Mouse (Mus musculus): ENCODE data around the gene Wwox. TPM values are rescaled to one million over a fixed set of nuclear protein-coding genes. Genes with fewer than 3 reads are reported as not detected.

Wwox gene
- total RNA-seq, 1 experiment = 12.5 TPM

DNA sequence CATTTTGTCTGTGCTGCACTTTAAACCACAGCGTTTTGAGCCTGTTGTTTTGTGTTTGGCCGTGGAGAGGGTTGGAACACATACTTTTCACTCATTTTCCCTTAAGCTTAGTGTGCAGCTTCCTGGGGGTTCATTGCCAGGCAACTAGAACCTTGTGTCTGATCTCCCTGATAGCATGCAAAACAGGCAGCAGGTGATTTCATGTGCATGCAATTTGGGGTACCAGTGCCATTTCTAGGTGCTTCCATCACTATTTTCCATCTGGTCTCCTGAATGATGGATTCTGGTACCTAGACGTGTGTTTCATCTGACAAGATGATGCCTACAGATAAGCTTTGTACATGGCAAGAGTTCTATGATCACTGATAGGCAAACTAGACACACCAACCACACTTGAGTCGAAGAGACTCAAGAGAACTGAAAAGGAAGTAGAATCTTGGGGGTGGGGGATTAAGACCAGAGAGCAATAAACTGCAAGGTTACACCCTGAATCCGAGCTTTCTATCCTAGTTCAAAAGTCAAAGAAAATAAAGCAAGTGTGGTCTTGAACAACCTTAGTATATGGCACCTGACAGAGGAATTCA is 951.6 kb downstream of the Wwox start:
- in situ Hi-C loops (cut with MboI; ENCODE audit: low sequenced_read_pairs in 2 of 2, unreplicated experiment in 2 of 2) = no loop called here
- no peak for DNase-seq (ENCODE audit: low read depth, low spot score)
- no peaks in the 10 kb centered on the region for H3K4me1 ChIP-seq (ENCODE audit: control insufficient read depth in 2 of 2, insufficient read depth in 2 of 2, low read length in 2 of 2, poor library complexity in 1 of 2)
- H3K9ac ChIP-seq (ENCODE audit: insufficient read depth, low read depth, low read length, poor library complexity, severe bottlenecking) = no peak overlapping the region
- no peaks in the 10 kb centered on the region for H3K9me3 ChIP-seq (ENCODE audit: control insufficient read depth, insufficient read depth, low read depth, low read length)
- TF ChIP-seq ZNF384 (IDR thresholded peaks at IDR 0.05; ENCODE audit: low read depth, low read length) (no peak), MAFK (IDR thresholded peaks at IDR 0.05; ENCODE audit: insufficient read depth, low read depth, low read length) (no peak), ZC3H11A (IDR thresholded peaks at IDR 0.05; ENCODE audit: borderline replicate concordance, low read depth, low read length) (no peak)
- no peak overlapping the region for H3K27ac ChIP-seq (ENCODE audit: insufficient read depth, low read depth, low read length, poor library complexity, severe bottlenecking)
- no peak overlapping the region for H3K4me3 ChIP-seq (ENCODE audit: insufficient read depth in 1 of 2, low read depth in 1 of 2, low read length in 2 of 2, poor library complexity in 1 of 2, severe bottlenecking in 1 of 2)
- no peaks in the 10 kb centered on the region for H3K36me3 ChIP-seq (ENCODE audit: control insufficient read depth, insufficient read depth, low read length, poor library complexity, severe bottlenecking)

DNA sequence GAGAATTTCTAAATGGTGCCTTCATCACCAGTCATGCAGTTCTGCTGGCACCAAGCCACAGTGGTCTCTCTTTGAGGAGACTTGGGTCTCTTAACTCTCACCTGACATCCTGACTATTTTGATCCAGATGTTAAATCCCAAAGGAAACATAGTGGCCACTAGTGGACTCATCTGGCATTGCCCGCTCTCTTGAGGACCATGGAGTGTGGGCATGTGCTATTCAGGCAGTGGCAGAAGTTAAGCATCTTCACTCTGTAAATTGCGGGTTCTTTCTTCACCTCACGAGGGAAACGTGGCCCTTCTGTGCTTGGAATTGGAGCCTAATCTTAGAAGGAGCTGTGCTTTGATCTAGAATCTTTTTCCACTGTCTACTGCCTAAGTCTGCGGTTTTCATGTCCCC is 956.4 kb downstream of the Wwox start:
- Histone ChIP-seq H3K4me3 (ENCODE audit: insufficient read depth in 1 of 2, low read depth in 1 of 2, low read length in 2 of 2, poor library complexity in 1 of 2, severe bottlenecking in 1 of 2) (no peak overlapping the region), H3K4me1 (ENCODE audit: control insufficient read depth in 2 of 2, insufficient read depth in 2 of 2, low read length in 2 of 2, poor library complexity in 1 of 2) (no peaks in the 10 kb centered on the region), H3K9me3 (ENCODE audit: control insufficient read depth, insufficient read depth, low read depth, low read length) (no peaks in the 10 kb centered on the region), H3K9ac (ENCODE audit: insufficient read depth, low read depth, low read length, poor library complexity, severe bottlenecking) (no peak overlapping the region), H3K36me3 (ENCODE audit: control insufficient read depth, insufficient read depth, low read length, poor library complexity, severe bottlenecking) (no peaks in the 10 kb centered on the region), H3K27ac (ENCODE audit: insufficient read depth, low read depth, low read length, poor library complexity, severe bottlenecking) (no peak overlapping the region)
- TF ChIP-seq CHD2 (IDR thresholded peaks at IDR 0.05; ENCODE audit: low read depth, low read length) = no peak
- TF ChIP-seq HCFC1 (IDR thresholded peaks at IDR 0.05; ENCODE audit: borderline replicate concordance, insufficient read depth, low read length) = no peak
- no peak for TF ChIP-seq ZC3H11A (IDR thresholded peaks at IDR 0.05; ENCODE audit: borderline replicate concordance, low read depth, low read length)
- TF ChIP-seq MAFK (IDR thresholded peaks at IDR 0.05; ENCODE audit: insufficient read depth, low read depth, low read length) = no peak
- no peak for TF ChIP-seq ZNF384 (IDR thresholded peaks at IDR 0.05; ENCODE audit: low read depth, low read length)
- DNase-seq (ENCODE audit: low read depth, low spot score) = no peak
- in situ Hi-C loops (cut with MboI; ENCODE audit: low sequenced_read_pairs in 2 of 2, unreplicated experiment in 2 of 2) = no loop called here

DNA sequence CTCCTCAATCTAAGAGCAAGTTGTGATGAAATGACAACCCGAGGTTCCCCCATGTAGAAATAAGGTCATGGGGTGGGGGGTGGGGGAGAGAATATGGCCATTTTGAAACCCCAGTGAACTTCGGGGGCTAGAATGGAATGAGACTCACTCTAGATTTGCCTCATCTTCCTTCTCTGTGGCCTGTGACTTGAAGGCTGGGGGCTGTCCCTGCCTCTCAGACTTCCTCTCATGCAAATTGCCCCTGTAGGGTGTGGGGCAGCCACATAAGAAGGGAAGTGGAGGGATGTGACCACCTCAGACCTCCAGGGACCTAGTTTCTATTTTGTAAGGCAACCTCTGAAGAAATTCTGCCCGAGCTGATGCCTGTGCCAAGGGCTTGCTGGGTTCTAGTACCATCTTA is 958.5 kb downstream of the Wwox start:
- Histone ChIP-seq H3K9ac (ENCODE audit: insufficient read depth, low read depth, low read length, poor library complexity, severe bottlenecking) (no peak overlapping the region), H3K27ac (ENCODE audit: insufficient read depth, low read depth, low read length, poor library complexity, severe bottlenecking) (no peak overlapping the region), H3K9me3 (ENCODE audit: control insufficient read depth, insufficient read depth, low read depth, low read length) (no peaks in the 10 kb centered on the region), H3K4me3 (ENCODE audit: insufficient read depth in 1 of 2, low read depth in 1 of 2, low read length in 2 of 2, poor library complexity in 1 of 2, severe bottlenecking in 1 of 2) (no peak overlapping the region), H3K36me3 (ENCODE audit: control insufficient read depth, insufficient read depth, low read length, poor library complexity, severe bottlenecking) (no peaks in the 10 kb centered on the region), H3K4me1 (ENCODE audit: control insufficient read depth in 2 of 2, insufficient read depth in 2 of 2, low read length in 2 of 2, poor library complexity in 1 of 2) (no peaks in the 10 kb centered on the region)
- DNase-seq (ENCODE audit: low read depth, low spot score) = no peak
- in situ Hi-C loops (cut with MboI; ENCODE audit: low sequenced_read_pairs in 2 of 2, unreplicated experiment in 2 of 2) = no loop called here
- TF ChIP-seq ZNF384 (IDR thresholded peaks at IDR 0.05; ENCODE audit: low read depth, low read length) (no peak), HCFC1 (IDR thresholded peaks at IDR 0.05; ENCODE audit: borderline replicate concordance, insufficient read depth, low read length) (no peak), CHD2 (IDR thresholded peaks at IDR 0.05; ENCODE audit: low read depth, low read length) (no peak), ZC3H11A (IDR thresholded peaks at IDR 0.05; ENCODE audit: borderline replicate concordance, low read depth, low read length) (no peak)

DNA sequence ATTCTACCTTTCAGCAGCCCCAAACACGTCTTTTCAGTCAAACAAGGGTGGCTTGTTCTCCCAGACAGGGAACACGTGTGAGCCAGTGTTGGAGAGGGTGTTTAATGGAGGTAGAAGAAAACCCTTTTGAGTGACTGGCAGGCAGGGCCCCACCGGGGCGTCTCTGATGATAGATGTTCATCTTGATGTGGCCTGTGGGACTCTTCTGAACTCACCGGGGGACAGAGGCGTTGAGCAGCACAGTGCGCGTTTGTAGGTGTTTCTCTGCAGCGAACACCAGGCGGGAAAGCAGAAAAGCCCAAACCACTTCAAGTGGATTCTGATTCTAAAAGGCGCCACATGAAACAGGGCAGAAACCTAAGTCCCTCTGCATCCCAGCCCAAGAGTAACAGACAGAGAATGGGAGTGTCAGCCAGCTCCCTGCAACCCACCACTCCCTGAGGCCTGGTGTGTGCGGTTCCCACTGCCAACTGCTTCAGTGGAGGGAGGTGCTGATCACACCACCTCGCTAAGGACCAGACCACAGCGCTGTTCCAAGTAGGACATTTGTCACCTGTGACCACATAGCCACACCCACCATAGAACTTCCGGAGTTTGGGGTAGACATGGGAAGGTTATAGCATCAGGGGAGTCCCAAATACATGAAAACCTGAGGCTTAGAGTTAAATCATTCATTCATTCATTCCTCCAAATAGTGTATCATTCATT is 960.7 kb downstream of the Wwox start:
- Histone ChIP-seq H3K27ac (ENCODE audit: insufficient read depth, low read depth, low read length, poor library complexity, severe bottlenecking) (no peak overlapping the region), H3K9me3 (ENCODE audit: control insufficient read depth, insufficient read depth, low read depth, low read length) (no peaks in the 10 kb centered on the region), H3K4me3 (ENCODE audit: insufficient read depth in 1 of 2, low read depth in 1 of 2, low read length in 2 of 2, poor library complexity in 1 of 2, severe bottlenecking in 1 of 2) (no peak overlapping the region), H3K4me1 (ENCODE audit: control insufficient read depth in 2 of 2, insufficient read depth in 2 of 2, low read length in 2 of 2, poor library complexity in 1 of 2) (no peaks in the 10 kb centered on the region), H3K36me3 (ENCODE audit: control insufficient read depth, insufficient read depth, low read length, poor library complexity, severe bottlenecking) (no peaks in the 10 kb centered on the region), H3K9ac (ENCODE audit: insufficient read depth, low read depth, low read length, poor library complexity, severe bottlenecking) (no peak overlapping the region)
- in situ Hi-C loops (cut with MboI; ENCODE audit: low sequenced_read_pairs in 2 of 2, unreplicated experiment in 2 of 2) = no loop called here
- TF ChIP-seq ZC3H11A (IDR thresholded peaks at IDR 0.05; ENCODE audit: borderline replicate concordance, low read depth, low read length) (no peak), ZNF384 (IDR thresholded peaks at IDR 0.05; ENCODE audit: low read depth, low read length) (no peak), CHD2 (IDR thresholded peaks at IDR 0.05; ENCODE audit: low read depth, low read length) (no peak), MAFK (IDR thresholded peaks at IDR 0.05; ENCODE audit: insufficient read depth, low read depth, low read length) (no peak), HCFC1 (IDR thresholded peaks at IDR 0.05; ENCODE audit: borderline replicate concordance, insufficient read depth, low read length) (no peak)
- DNase-seq (ENCODE audit: low read depth, low spot score) = no peak

Other genes starting within 250 kb of the Wwox start
- gene Vat1l, start 234.0 kb upstream of the Wwox start, total RNA-seq (2012; rRNA removed) = 1.1 and 2.4 TPM in 2 replicates
- not detected in 2 replicates for gene Clec3a, start 21.6 kb upstream of the Wwox start, total RNA-seq (2012; rRNA removed)

Measured in ES-E14 (cell line).